Mouse (Mus musculus) spleen, adult 2 months (tissue): ENCODE measurements around the gene Lbhd1.

ENCODE experiments used
- CTCF ChIP-seq: fragments of 200-500 bp; IDR thresholded peaks from 2 replicates; pipeline ENCODE4 v1.5.1; 2011; ENCODE audit warnings: mild to moderate bottlenecking, inconsistent platforms; ENCODE audit not compliant: insufficient read depth, insufficient read length, insufficient replicate concordance; ENCODE audit errors: extremely low read depth
- POLR2A ChIP-seq: fragments of 200-500 bp; IDR thresholded peaks from 2 replicates; pipeline ENCODE4 v1.6.1; 2011; ENCODE audit warnings: low read depth, low read length, inconsistent platforms

GRCm38 (mm10) chr19:8919684-8920072 is 36.1 kb downstream of the Lbhd1 start:
- TF ChIP-seq POLR2A: no peak
- TF ChIP-seq CTCF: no peak
